Mouse (Mus musculus) bone marrow macrophage, adult 2 months (primary cell): Measurements from ENCODE around the gene Paqr3. TPM values are rescaled to one million over a fixed set of nuclear protein-coding genes. Genes with fewer than 3 reads are reported as not detected.

Source experiments
- H3K27ac ChIP-seq: 2 replicates; pipeline ENCODE4 v1.5.1; 2012; ENCODE audit warnings: low read depth, low read length; ENCODE audit not compliant: insufficient read depth
- H3K4me1 ChIP-seq: 2 replicates; pipeline ENCODE4 v1.6.1; 2012; ENCODE audit warnings: low read length; ENCODE audit not compliant: control insufficient read depth, insufficient read depth
- H3K4me3 ChIP-seq: 2 replicates; pipeline ENCODE4 v1.5.1; 2012; ENCODE audit warnings: mild to moderate bottlenecking, low read length, moderate library complexity; ENCODE audit not compliant: insufficient read depth
- CTCF ChIP-seq: IDR thresholded peaks from 2 replicates; pipeline ENCODE4 v1.5.1; 2012; ENCODE audit warnings: low read depth, mild to moderate bottlenecking, low read length, moderate library complexity
- POLR2A ChIP-seq: IDR thresholded peaks from 2 replicates; pipeline ENCODE4 v1.6.1; 2012; ENCODE audit warnings: mild to moderate bottlenecking, low read depth, low read length, borderline replicate concordance
- polyA plus RNA-seq: library from polyadenylated mRNA; stranded (reverse); fragments of >200 nt; gene quantifications from 2 replicates; pipeline ENCODE4 v1.2.4, GENCODE M21; 2012; ENCODE audit not compliant: missing spikeins, insufficient read depth, insufficient read length

The Paqr3 gene
- polyA plus RNA-seq, 1 experiment = 2.4 TPM

- H3K27ac ChIP-seq = no peak overlapping the region
- H3K4me1 ChIP-seq = no peaks in the 10 kb centered on the region
- no peak overlapping the region for H3K4me3 ChIP-seq
- TF ChIP-seq POLR2A (no peak), CTCF (no peak)
Observed at GRCm38 (mm10) chr5:97087030-97087630, 24.3 kb downstream of the Paqr3 start.

- H3K4me1 ChIP-seq = peaks cover 2% of the 10 kb centered on the region; the same call in 1 of the 2 replicates
- no peak overlapping the region for H3K27ac ChIP-seq
- TF ChIP-seq CTCF = no peak
- TF ChIP-seq POLR2A = no peak
- H3K4me3 ChIP-seq = no peak overlapping the region
Observed at GRCm38 (mm10) chr5:97085071-97085470, 26.3 kb downstream of the Paqr3 start.

GRCm38 (mm10) chr5:97084541-97084940, 26.9 kb downstream of the Paqr3 start:
- Histone ChIP-seq H3K4me3 (no peak overlapping the region), H3K4me1 (peaks cover 2% of the 10 kb centered on the region; the same call in 1 of the 2 replicates), H3K27ac (no peak overlapping the region)
- TF ChIP-seq POLR2A (no peak), CTCF (no peak)

- H3K4me3 ChIP-seq = no peak overlapping the region
- peaks cover 2% of the 10 kb centered on the region; the same call in 1 of the 2 replicates for H3K4me1 ChIP-seq
- TF ChIP-seq CTCF = no peak
- no peak for TF ChIP-seq POLR2A
- no peak overlapping the region for H3K27ac ChIP-seq
Observed at GRCm38 (mm10) chr5:97083701-97084100, 27.7 kb downstream of the Paqr3 start.

GRCm38 (mm10) chr5:97081481-97081880, 29.9 kb downstream of the Paqr3 start:
- TF ChIP-seq CTCF = no peak
- no peak for TF ChIP-seq POLR2A

GRCm38 (mm10) chr5:97078641-97079040, 32.8 kb downstream of the Paqr3 start:
- no peak for TF ChIP-seq POLR2A
- TF ChIP-seq CTCF = no peak
- H3K4me1 ChIP-seq = peaks cover 2% of the 10 kb centered on the region; the same call in 1 of the 2 replicates
- no peak overlapping the region for H3K4me3 ChIP-seq
- no peak overlapping the region for H3K27ac ChIP-seq

More at GRCm38 (mm10) chr5:97081481-97081880, 29.9 kb downstream of the Paqr3 start:
- peaks cover 2% of the 10 kb centered on the region; the same call in 1 of the 2 replicates for H3K4me1 ChIP-seq
- H3K27ac ChIP-seq = no peak overlapping the region
- no peak overlapping the region for H3K4me3 ChIP-seq

GRCm38 (mm10) chr5:97077676-97078075, 33.7 kb downstream of the Paqr3 start:
- no peak overlapping the region for H3K4me3 ChIP-seq
- H3K4me1 ChIP-seq = peaks cover 2% of the 10 kb centered on the region; the same call in 1 of the 2 replicates
- H3K27ac ChIP-seq = no peak overlapping the region
- TF ChIP-seq POLR2A (no peak), CTCF (no peak)

- Histone ChIP-seq H3K4me3 (no peak overlapping the region), H3K4me1 (no peaks in the 10 kb centered on the region), H3K27ac (no peak overlapping the region)
- TF ChIP-seq POLR2A (no peak), CTCF (no peak)
Observed at GRCm38 (mm10) chr5:97076167-97076566, 35.2 kb downstream of the Paqr3 start.

GRCm38 (mm10) chr5:97075476-97076151, 35.8 kb downstream of the Paqr3 start:
- no peak for TF ChIP-seq POLR2A
- no peak for TF ChIP-seq CTCF
- no peak overlapping the region for H3K4me3 ChIP-seq
- H3K27ac ChIP-seq = no peak overlapping the region
- H3K4me1 ChIP-seq = no peaks in the 10 kb centered on the region

GRCm38 (mm10) chr5:97065746-97066145, 45.6 kb downstream of the Paqr3 start:
- no peak for TF ChIP-seq POLR2A
- TF ChIP-seq CTCF = no peak
- Histone ChIP-seq H3K27ac (no peak overlapping the region), H3K4me1 (peaks cover 9% of the 10 kb centered on the region), H3K4me3 (no peak overlapping the region)

- Histone ChIP-seq H3K27ac (no peak overlapping the region), H3K4me3 (no peak overlapping the region), H3K4me1 (peaks cover 6% of the 10 kb centered on the region)
- no peak for TF ChIP-seq POLR2A
- no peak for TF ChIP-seq CTCF
Observed at GRCm38 (mm10) chr5:97062041-97062440, 49.4 kb downstream of the Paqr3 start.
